Mouse (Mus musculus) erythroblast, embryonic 14.5 days (primary cell): ENCODE data around the gene Blcap. TPM values are rescaled to one million over a fixed set of nuclear protein-coding genes. Genes with fewer than 3 reads are reported as not detected.

Experiments
- H3K27me3 ChIP-seq: 2 replicates; pipeline ENCODE4 v1.6.1; 2012; ENCODE audit warnings: inconsistent platforms; ENCODE audit not compliant: control insufficient read depth
- H3K36me3 ChIP-seq: 2 replicates; pipeline ENCODE4 v1.6.1; 2012; ENCODE audit warnings: mild to moderate bottlenecking, inconsistent platforms; ENCODE audit not compliant: control insufficient read depth
- H3K4me1 ChIP-seq: 2 replicates; pipeline ENCODE4 v1.6.1; 2012; ENCODE audit warnings: inconsistent platforms; ENCODE audit not compliant: control insufficient read depth
- H3K4me3 ChIP-seq: replicated peaks from 2 replicates; pipeline ENCODE3; 2012; ENCODE audit warnings: moderate library complexity, mild to moderate bottlenecking, inconsistent platforms
- H3K9me3 ChIP-seq: 2 replicates; pipeline ENCODE4 v1.6.1; 2012; ENCODE audit warnings: low read length, inconsistent platforms, mixed read lengths; ENCODE audit not compliant: control insufficient read depth
- GATA1 ChIP-seq: IDR thresholded peaks from 2 replicates; pipeline ENCODE4 v1.6.1; 2012; ENCODE audit warnings: low read length, inconsistent platforms, mixed read lengths
- TAL1 ChIP-seq: IDR thresholded peaks from 3 replicates; pipeline ENCODE4 v1.6.1; 2012; ENCODE audit warnings: low read length, inconsistent platforms, mixed read lengths
- polyA plus RNA-seq: library from polyadenylated mRNA; stranded (reverse); fragments of >175 nt; gene quantifications from 2 replicates; pipeline ENCODE4 v1.2.3, GENCODE M21; 2012

Gene Blcap
- polyA plus RNA-seq, 1 experiment, result 0.85 TPM

GRCm38 (mm10) chr2:157561165-157561836 lies 9.8 kb downstream of the Blcap start:
- no peak for TF ChIP-seq GATA1
- no peak for TF ChIP-seq TAL1
- H3K9me3 ChIP-seq, result peaks cover 26% of the 10 kb centered on the region
- no peak overlapping the region for H3K4me3 ChIP-seq
- H3K36me3 ChIP-seq, result peaks cover 12% of the 10 kb centered on the region
- peaks cover 49% of the 10 kb centered on the region for H3K27me3 ChIP-seq
- H3K4me1 ChIP-seq, result peaks cover 19% of the 10 kb centered on the region

GRCm38 (mm10) chr2:157560302-157560701 lies 10.8 kb downstream of the Blcap start:
- peaks cover 12% of the 10 kb centered on the region for H3K36me3 ChIP-seq
- peaks cover 49% of the 10 kb centered on the region for H3K27me3 ChIP-seq
- no peak overlapping the region for H3K4me3 ChIP-seq
- TF ChIP-seq TAL1 (no peak), GATA1 (no peak)
- H3K9me3 ChIP-seq, result peaks cover 26% of the 10 kb centered on the region
- peaks cover 9% of the 10 kb centered on the region for H3K4me1 ChIP-seq

GRCm38 (mm10) chr2:157559858-157560257 lies 11.2 kb downstream of the Blcap start, which contains the start of gene Nnat:
Gene Nnat, plus strand, starts transcription at chr2:157560078.
- H3K36me3 ChIP-seq, result peaks cover 12% of the 10 kb centered on the region
- no peak within 1 kb of the TSS for H3K4me3 ChIP-seq
- H3K27me3 ChIP-seq, result peaks cover 49% of the 10 kb centered on the region
- peaks cover 26% of the 10 kb centered on the region for H3K9me3 ChIP-seq
- TF ChIP-seq TAL1, result no peak
- no peak for TF ChIP-seq GATA1
- peaks cover 6% of the 10 kb centered on the region for H3K4me1 ChIP-seq

- Histone ChIP-seq H3K4me1 (peaks cover 5% of the 10 kb centered on the region), H3K36me3 (peaks cover 12% of the 10 kb centered on the region), H3K27me3 (peaks cover 49% of the 10 kb centered on the region), H3K9me3 (peaks cover 26% of the 10 kb centered on the region), H3K4me3 (no peak overlapping the region)
- TF ChIP-seq GATA1 (no peak), TAL1 (no peak)
These were observed 11.6 kb downstream of the Blcap start for GRCm38 (mm10) chr2:157559440-157559839.

- peaks cover 5% of the 10 kb centered on the region for H3K4me1 ChIP-seq
- peaks cover 26% of the 10 kb centered on the region for H3K9me3 ChIP-seq
- peaks cover 12% of the 10 kb centered on the region for H3K36me3 ChIP-seq
- TF ChIP-seq GATA1 (no peak), TAL1 (no peak)
- peaks cover 49% of the 10 kb centered on the region for H3K27me3 ChIP-seq
- H3K4me3 ChIP-seq, result no peak overlapping the region
These were observed 12.6 kb downstream of the Blcap start for GRCm38 (mm10) chr2:157558520-157558919.

GRCm38 (mm10) chr2:157558051-157558450 lies 13.0 kb downstream of the Blcap start:
- H3K9me3 ChIP-seq, result peaks cover 26% of the 10 kb centered on the region
- peaks cover 48% of the 10 kb centered on the region for H3K27me3 ChIP-seq
- peaks cover 5% of the 10 kb centered on the region for H3K4me1 ChIP-seq
- TF ChIP-seq TAL1, result no peak
- TF ChIP-seq GATA1, result no peak
- H3K36me3 ChIP-seq, result peaks cover 12% of the 10 kb centered on the region
- H3K4me3 ChIP-seq, result no peak overlapping the region

GRCm38 (mm10) chr2:157556074-157556698 lies 14.9 kb downstream of the Blcap start:
- peaks cover 7% of the 10 kb centered on the region for H3K36me3 ChIP-seq
- TF ChIP-seq GATA1 (no peak), TAL1 (no peak)

GRCm38 (mm10) chr2:157552158-157552886 lies 18.8 kb downstream of the Blcap start:
- Histone ChIP-seq H3K9me3 (no peaks in the 10 kb centered on the region), H3K36me3 (peaks cover under 1% of the 10 kb centered on the region; the same call in 1 of the 2 replicates), H3K27me3 (no peaks in the 10 kb centered on the region), H3K4me3 (no peak overlapping the region), H3K4me1 (no peaks in the 10 kb centered on the region)
- TF ChIP-seq GATA1 (no peak), TAL1 (no peak)

More at GRCm38 (mm10) chr2:157556074-157556698, 14.9 kb downstream of the Blcap start:
- peaks cover 16% of the 10 kb centered on the region for H3K9me3 ChIP-seq
- no peak overlapping the region for H3K4me3 ChIP-seq
- H3K27me3 ChIP-seq, result peaks cover 31% of the 10 kb centered on the region
- peaks cover 2% of the 10 kb centered on the region for H3K4me1 ChIP-seq

- no peaks in the 10 kb centered on the region for H3K4me1 ChIP-seq
- no peak overlapping the region for H3K4me3 ChIP-seq
- H3K9me3 ChIP-seq, result no peaks in the 10 kb centered on the region
- H3K27me3 ChIP-seq, result no peaks in the 10 kb centered on the region
- no peak for TF ChIP-seq TAL1
- TF ChIP-seq GATA1, result no peak
- H3K36me3 ChIP-seq, result no peaks in the 10 kb centered on the region
These were observed 20.8 kb downstream of the Blcap start for GRCm38 (mm10) chr2:157550292-157550691.
